28 mouse cellular contexts compared by ENCODE assay signal in genomic region chr1:106236986-106237385, GRCm38 (mm10).
DNase-seq lines count a peak whose midpoint lies in the region; ATAC-seq and TF ChIP-seq lines count a peak whose summit lies in the region.
"Had no signal": no experiment of that assay in that cellular context is flagged by ENCODE, and none has a peak within 500 bp of the region (broad histone marks: within the 10 kb centered on the region; RNA-seq: fewer than 3 reads in every experiment).

No protein-coding gene starts in this region.

- no peak for ATAC-seq in kidney, embryonic 15.5 days (replicated peaks; ENCODE audit: low FRiP score)
- ATAC-seq in kidney, embryonic 14.5 days (ENCODE audit: low FRiP score, low TSS enrichment): no peak
- no peak for ATAC-seq in limb, embryonic 15.5 days (ENCODE audit: insufficient number of reproducible peaks, low FRiP score, low TSS enrichment, low read depth)
- ATAC-seq in neural tube, embryonic 15.5 days (ENCODE audit: low FRiP score): no peak
- ATAC-seq in hindbrain, postnatal 0 days: no peak
- ATAC-seq: activated CD4-positive, CD25-positive, alpha-beta regulatory T cell, adult 4 months; CD4-positive, CD25-positive, alpha-beta regulatory T cell, adult 4 months; forebrain, embryonic 13.5 days; intestine, embryonic 16.5 days had no signal

- H3K9me3 ChIP-seq in kidney, embryonic 15.5 days (replicated peaks): no peaks in the 10 kb centered on the region
- H3K9me3 ChIP-seq in kidney, embryonic 14.5 days (ENCODE audit: control insufficient read depth, low read length): no peaks in the 10 kb centered on the region
- no peaks in the 10 kb centered on the region for H3K9me3 ChIP-seq in limb, embryonic 15.5 days
- no peaks in the 10 kb centered on the region for H3K9me3 ChIP-seq in limb, embryonic 10.5 days (replicated peaks)
- no peaks in the 10 kb centered on the region for H3K9me3 ChIP-seq in neural tube, embryonic 15.5 days (replicated peaks)
- H3K9me3 ChIP-seq in hindbrain, postnatal 0 days (ENCODE audit: low read length): no peaks in the 10 kb centered on the region
- H3K9me3 ChIP-seq: embryonic facial prominence, embryonic 15.5 days; forebrain, embryonic 13.5 days; hindbrain, embryonic 10.5 days; liver, embryonic 15.5 days; megakaryocyte, embryonic 14.5 days; midbrain, embryonic 12.5 days; neural tube, embryonic 13.5 days had no signal

- peaks cover 20% of the 10 kb centered on the region for H3K4me1 ChIP-seq in kidney, embryonic 15.5 days
- peaks cover 3% of the 10 kb centered on the region; the same call in 1 of the 2 replicates for H3K4me1 ChIP-seq in kidney, embryonic 14.5 days (ENCODE audit: control insufficient read depth, insufficient read depth, low read length)
- peaks cover 6% of the 10 kb centered on the region for H3K4me1 ChIP-seq in limb, embryonic 15.5 days
- H3K4me1 ChIP-seq in limb, embryonic 10.5 days: no peaks in the 10 kb centered on the region
- H3K4me1 ChIP-seq in neural tube, embryonic 15.5 days: peaks cover 23% of the 10 kb centered on the region
- peaks cover 13% of the 10 kb centered on the region for H3K4me1 ChIP-seq in hindbrain, postnatal 0 days (ENCODE audit: insufficient read depth, low read length)
- H3K4me1 ChIP-seq: hindbrain, embryonic 10.5 days; liver, embryonic 15.5 days had no signal

- no peaks in the 10 kb centered on the region for H3K36me3 ChIP-seq in kidney, embryonic 15.5 days
- no peaks in the 10 kb centered on the region for H3K36me3 ChIP-seq in kidney, embryonic 14.5 days (ENCODE audit: control insufficient read depth, insufficient read depth, low read length)
- H3K36me3 ChIP-seq in limb, embryonic 15.5 days: no peaks in the 10 kb centered on the region
- no peaks in the 10 kb centered on the region for H3K36me3 ChIP-seq in limb, embryonic 10.5 days
- no peaks in the 10 kb centered on the region for H3K36me3 ChIP-seq in neural tube, embryonic 15.5 days
- H3K36me3 ChIP-seq in hindbrain, postnatal 0 days (ENCODE audit: insufficient read depth, low read length): no peaks in the 10 kb centered on the region
- H3K36me3 ChIP-seq: embryonic facial prominence, embryonic 15.5 days; hindbrain, embryonic 10.5 days; liver, embryonic 15.5 days; midbrain, embryonic 12.5 days; neural tube, embryonic 13.5 days had no signal

- H3K27me3 ChIP-seq in kidney, embryonic 15.5 days: no peaks in the 10 kb centered on the region
- H3K27me3 ChIP-seq in kidney, embryonic 14.5 days (ENCODE audit: control insufficient read depth, insufficient read depth, low read length): no peaks in the 10 kb centered on the region
- H3K27me3 ChIP-seq in limb, embryonic 15.5 days: no peaks in the 10 kb centered on the region
- H3K27me3 ChIP-seq in limb, embryonic 10.5 days (ENCODE audit: low read depth, poor library complexity, severe bottlenecking): no peaks in the 10 kb centered on the region
- no peaks in the 10 kb centered on the region for H3K27me3 ChIP-seq in neural tube, embryonic 15.5 days (replicated peaks)
- H3K27me3 ChIP-seq in hindbrain, postnatal 0 days (ENCODE audit: insufficient read depth, low read length): no peaks in the 10 kb centered on the region
- H3K27me3 ChIP-seq: embryonic facial prominence, embryonic 15.5 days; forebrain, embryonic 13.5 days; liver, embryonic 15.5 days; midbrain, embryonic 12.5 days; neural tube, embryonic 13.5 days had no signal

- no peak for DNase-seq in limb, embryonic 10.5 days (ENCODE audit: low spot score)
- DNase-seq in neural tube, embryonic 10.5 days (ENCODE audit: extremely low spot score, low spot score): no peak
- no peak for DNase-seq in hindbrain, postnatal 0 days (ENCODE audit: low spot score)
- DNase-seq: adrenal gland, adult 2 months; adrenal gland, postnatal 36 days; cerebellum, adult 18-20 months; cerebellum, postnatal 10 days; gastrocnemius, postnatal 10 days; heart, postnatal 14 days; kidney, postnatal 4 days; lung, postnatal 4 days; right cerebral cortex, postnatal 14 days; thymus, postnatal 4 days had no signal

- 0 out of 2 replicates have a peak overlapping the region, but pooled peaks have one; percentile 4 for H3K27ac ChIP-seq in kidney, embryonic 15.5 days
- no peak overlapping the region for H3K27ac ChIP-seq in kidney, embryonic 14.5 days (ENCODE audit: low read depth, low read length)
- H3K27ac ChIP-seq in limb, embryonic 15.5 days: peak overlapping the region; percentile 33; the same call in 1 of the 2 replicates
- H3K27ac ChIP-seq in limb, embryonic 10.5 days: no peak overlapping the region
- H3K27ac ChIP-seq in neural tube, embryonic 15.5 days (replicated peaks): 0 out of 2 replicates have a peak overlapping the region, but pooled peaks have one; percentile 9
- no peak overlapping the region for H3K27ac ChIP-seq in hindbrain, postnatal 0 days
- H3K27ac ChIP-seq: embryonic facial prominence, embryonic 15.5 days; forebrain, embryonic 13.5 days; hindbrain, embryonic 10.5 days; liver, embryonic 15.5 days; midbrain, embryonic 12.5 days; neural tube, embryonic 13.5 days had no signal

- H3K4me3 ChIP-seq in kidney, embryonic 15.5 days (replicated peaks): no peak overlapping the region
- H3K4me3 ChIP-seq in kidney, embryonic 14.5 days (ENCODE audit: low read length): no peak overlapping the region
- H3K4me3 ChIP-seq in limb, embryonic 15.5 days: no peak overlapping the region
- H3K4me3 ChIP-seq in limb, embryonic 10.5 days: no peak overlapping the region
- H3K4me3 ChIP-seq in neural tube, embryonic 15.5 days (replicated peaks): no peak overlapping the region
- H3K4me3 ChIP-seq in hindbrain, postnatal 0 days (ENCODE audit: low read length): no peak overlapping the region
- H3K4me3 ChIP-seq: embryonic facial prominence, embryonic 15.5 days; forebrain, embryonic 13.5 days; hindbrain, embryonic 10.5 days; liver, embryonic 15.5 days; megakaryocyte, embryonic 14.5 days; midbrain, embryonic 12.5 days; myocyte; neural tube, embryonic 13.5 days had no signal

- H3K4me2 ChIP-seq in kidney, embryonic 15.5 days: no peak overlapping the region
- no peak overlapping the region for H3K4me2 ChIP-seq in kidney, embryonic 14.5 days (replicated peaks; ENCODE audit: low read depth, low read length)
- no peak overlapping the region for H3K4me2 ChIP-seq in limb, embryonic 15.5 days
- H3K4me2 ChIP-seq in neural tube, embryonic 15.5 days: no peak overlapping the region
- H3K4me2 ChIP-seq in hindbrain, postnatal 0 days (ENCODE audit: low read depth, low read length): no peak overlapping the region
- H3K4me2 ChIP-seq: embryonic facial prominence, embryonic 15.5 days; forebrain, embryonic 13.5 days; liver, embryonic 15.5 days; midbrain, embryonic 12.5 days; neural tube, embryonic 13.5 days had no signal

- H3K9ac ChIP-seq in kidney, embryonic 15.5 days: no peak overlapping the region
- no peak overlapping the region for H3K9ac ChIP-seq in kidney, embryonic 14.5 days (ENCODE audit: low read depth, low read length)
- no peak overlapping the region for H3K9ac ChIP-seq in limb, embryonic 15.5 days
- no peak overlapping the region for H3K9ac ChIP-seq in neural tube, embryonic 15.5 days (replicated peaks)
- H3K9ac ChIP-seq in hindbrain, postnatal 0 days (replicated peaks; ENCODE audit: low read length): no peak overlapping the region
- H3K9ac ChIP-seq: embryonic facial prominence, embryonic 15.5 days; forebrain, embryonic 13.5 days; liver, embryonic 15.5 days; midbrain, embryonic 12.5 days; neural tube, embryonic 13.5 days had no signal

- TF ChIP-seq CTCF in hindbrain, postnatal 0 days (IDR thresholded peaks at IDR 0.05; ENCODE audit: low read depth): no peak

Comparison
In these comparisons a context has a peak if more than half of its experiments do, and no peak if none do; other contexts are left out.
1. H3K27ac ChIP-seq: peak in kidney, embryonic 15.5 days (single experiment), limb, embryonic 15.5 days (single experiment) and neural tube, embryonic 15.5 days (single experiment); none in kidney, embryonic 14.5 days (single experiment), limb, embryonic 10.5 days (single experiment) and hindbrain, postnatal 0 days (single experiment).